Mouse (Mus musculus) heart, embryonic 16.5 days (tissue): Measurements from ENCODE around the gene Steap2. TPM values are rescaled to one million over a fixed set of nuclear protein-coding genes. Genes with fewer than 3 reads are reported as not detected.

Experiments used
- ATAC-seq: fragments of 200-750 bp; cut with Nextera tagmentation; replicated peaks from 2 replicates; pipeline ENCODE4 v1.8.0; 2017; ENCODE audit warnings: moderate number of reproducible peaks; ENCODE audit not compliant: insufficient read depth, low FRiP score; ENCODE audit errors: extremely low read depth
- H3K27ac ChIP-seq: fragments of 300-500 bp; sonication (generic); 2 replicates; pipeline ENCODE4 v1.5.1; 2014; ENCODE audit warnings: mild to moderate bottlenecking, low read length, control low read depth, moderate library complexity
- H3K27me3 ChIP-seq: fragments of 300-500 bp; sonication (generic); 2 replicates; pipeline ENCODE4 v1.6.1; 2014; ENCODE audit warnings: low read length, mixed read lengths; ENCODE audit not compliant: control insufficient read depth, insufficient read depth
- H3K36me3 ChIP-seq: fragments of 300-500 bp; sonication (generic); 2 replicates; pipeline ENCODE4 v1.6.1; 2014; ENCODE audit not compliant: control insufficient read depth, insufficient read depth
- H3K4me1 ChIP-seq: fragments of 300-500 bp; sonication (generic); 2 replicates; pipeline ENCODE4 v1.6.1; 2014; ENCODE audit warnings: low read length, mixed read lengths; ENCODE audit not compliant: control insufficient read depth, insufficient read depth
- H3K4me2 ChIP-seq: fragments of 300-500 bp; sonication (generic); 2 replicates; pipeline ENCODE4 v1.6.1; 2014; ENCODE audit warnings: low read depth, mild to moderate bottlenecking, control low read depth, low read length
- H3K4me3 ChIP-seq: fragments of 300-500 bp; sonication (generic); 2 replicates; pipeline ENCODE4 v1.5.1; 2014; ENCODE audit warnings: mild to moderate bottlenecking, control low read depth, low read length
- H3K9ac ChIP-seq: fragments of 300-500 bp; sonication (generic); 2 replicates; pipeline ENCODE4 v1.6.1; 2014; ENCODE audit warnings: low read length, control low read depth
- H3K9me3 ChIP-seq: fragments of 300-500 bp; sonication (generic); replicated peaks from 2 replicates; pipeline ENCODE4 v1.6.1; 2016; ENCODE audit warnings: low read length; ENCODE audit not compliant: control insufficient read depth
- WGBS: fragments of 180-500 bp; shearing (Covaris S2); extraction: QIAGEN DNeasy Blood & Tissue Kit; methylation state at CpG from one replicate; pipeline ENCODE4 v1.1.7; 2014; 5-methylcytosine and 5-hydroxymethylcytosine counted together
- polyA plus RNA-seq: library from polyadenylated mRNA; unstranded; fragments of >200 nt; fragmentation: Nextera tagmentation; extraction: Ambion mirVana; gene quantifications from 2 replicates; pipeline ENCODE4 v1.2.1, GENCODE M21; 2015

Gene Steap2
- polyA plus RNA-seq, 1 experiment from 2014 or later, result 2.1 TPM

GRCm38 (mm10) chr5:5648817-5649569 lies 45.4 kb downstream of the Steap2 start:
- H3K9me3 ChIP-seq, result no peaks in the 10 kb centered on the region
- no peak overlapping the region for H3K4me3 ChIP-seq
- H3K27ac ChIP-seq, result peak overlapping the region; percentile 45; the same call in 1 of the 2 replicates
- peak; percentile 78 for ATAC-seq
- no peaks in the 10 kb centered on the region for H3K27me3 ChIP-seq
- H3K9ac ChIP-seq, result no peak overlapping the region
- no peaks in the 10 kb centered on the region for H3K4me1 ChIP-seq
- no peaks in the 10 kb centered on the region for H3K36me3 ChIP-seq
- H3K4me2 ChIP-seq, result peak overlapping the region; percentile 37
- 41% methylated on average over 6 of the region's 6 CpGs for WGBS

GRCm38 (mm10) chr5:5646173-5646572 lies 48.2 kb downstream of the Steap2 start:
- Histone ChIP-seq H3K9me3 (no peaks in the 10 kb centered on the region), H3K4me1 (no peaks in the 10 kb centered on the region), H3K27ac (no peak overlapping the region), H3K4me2 (no peak overlapping the region), H3K36me3 (no peaks in the 10 kb centered on the region), H3K9ac (no peak overlapping the region), H3K4me3 (no peak overlapping the region), H3K27me3 (no peaks in the 10 kb centered on the region)
- 4% methylated on average over 1 of the region's 1 CpGs for WGBS
- no peak for ATAC-seq

- no peaks in the 10 kb centered on the region for H3K4me1 ChIP-seq
- no peak overlapping the region for H3K4me2 ChIP-seq
- no peak for ATAC-seq
- H3K4me3 ChIP-seq, result no peak overlapping the region
- no peaks in the 10 kb centered on the region for H3K36me3 ChIP-seq
- no peak overlapping the region for H3K27ac ChIP-seq
- 52% methylated on average over 2 of the region's 2 CpGs for WGBS
- no peaks in the 10 kb centered on the region for H3K27me3 ChIP-seq
- H3K9ac ChIP-seq, result no peak overlapping the region
- H3K9me3 ChIP-seq, result no peaks in the 10 kb centered on the region
Observed at GRCm38 (mm10) chr5:5638496-5638895, 55.9 kb downstream of the Steap2 start.

- Histone ChIP-seq H3K4me2 (no peak overlapping the region), H3K27me3 (no peaks in the 10 kb centered on the region), H3K9ac (no peak overlapping the region), H3K36me3 (no peaks in the 10 kb centered on the region), H3K27ac (no peak overlapping the region), H3K4me1 (no peaks in the 10 kb centered on the region), H3K4me3 (no peak overlapping the region), H3K9me3 (no peaks in the 10 kb centered on the region)
- ATAC-seq, result no peak
- 60% methylated on average over 3 of the region's 3 CpGs for WGBS
Observed at GRCm38 (mm10) chr5:5625491-5625890, 68.9 kb downstream of the Steap2 start.

- Histone ChIP-seq H3K27me3 (no peaks in the 10 kb centered on the region), H3K9ac (no peak overlapping the region), H3K4me2 (no peak overlapping the region), H3K27ac (no peak overlapping the region), H3K9me3 (no peaks in the 10 kb centered on the region), H3K4me3 (no peak overlapping the region), H3K4me1 (no peaks in the 10 kb centered on the region), H3K36me3 (no peaks in the 10 kb centered on the region)
- WGBS, result 36% methylated on average over 4 of the region's 4 CpGs
- no peak for ATAC-seq
Observed at GRCm38 (mm10) chr5:5618329-5618728, 76.0 kb downstream of the Steap2 start.

Other genes with a start within 250 kb of the Steap2 start
- not detected in 2 replicates for gene 1700015F17Rik, start 215.4 kb downstream of the Steap2 start, polyA plus RNA-seq
- 11.3 and 12.8 TPM in 2 replicates for gene Cldn12, start 179.6 kb downstream of the Steap2 start, polyA plus RNA-seq
- gene Gtpbp10, start 135.0 kb downstream of the Steap2 start, polyA plus RNA-seq, result 16.2 and 18.3 TPM in 2 replicates
- 0.54 and 0.70 TPM in 2 replicates for gene Gm8773, start 120.8 kb downstream of the Steap2 start, polyA plus RNA-seq
- gene Cfap69, start 30.3 kb downstream of the Steap2 start, polyA plus RNA-seq, result 1.6 and 2.0 TPM in 2 replicates
- gene Steap1, start 54.7 kb upstream of the Steap2 start, polyA plus RNA-seq, result 1.7 and 1.8 TPM in 2 replicates